Mouse (Mus musculus): Measurements from ENCODE around the gene Acads. TPM values are rescaled to one million over a fixed set of nuclear protein-coding genes. Genes with fewer than 3 reads are reported as not detected.
"Not testable (repeated sequence)": the region's sequence is repeated elsewhere in the genome, so short reads cannot be mapped to it uniquely, and the experiment has no call there.

Gene Acads
- polyA plus RNA-seq, 1 experiment: 60.2 TPM

- no peak for DNase-seq (ENCODE audit: low spot score)
Observed at GRCm38 (mm10) chr5:115149675-115150459, 30.7 kb upstream of the Acads start.

- DNase-seq (ENCODE audit: low spot score): not testable (repeated sequence)
Observed at GRCm38 (mm10) chr5:115148872-115149271, 29.7 kb upstream of the Acads start.

GRCm38 (mm10) chr5:115148378-115148777 lies 29.2 kb upstream of the Acads start:
- DNase-seq (ENCODE audit: low spot score): no peak

GRCm38 (mm10) chr5:115147388-115147787 lies 28.2 kb upstream of the Acads start:
- no peak for DNase-seq (ENCODE audit: low spot score)

- DNase-seq (ENCODE audit: low spot score): no peak
Observed at GRCm38 (mm10) chr5:115146747-115147130, 27.6 kb upstream of the Acads start.

GRCm38 (mm10) chr5:115145976-115146746 lies 27.0 kb upstream of the Acads start:
- DNase-seq (ENCODE audit: low spot score): no peak

GRCm38 (mm10) chr5:115145253-115145968 lies 26.3 kb upstream of the Acads start:
- no peak for DNase-seq (ENCODE audit: low spot score)

GRCm38 (mm10) chr5:115144471-115144870 lies 25.3 kb upstream of the Acads start:
- DNase-seq (ENCODE audit: low spot score): no peak

- DNase-seq (ENCODE audit: low spot score): no peak
Observed at GRCm38 (mm10) chr5:115143552-115143951, 24.4 kb upstream of the Acads start.

- no peak for DNase-seq (ENCODE audit: low spot score)
Observed at GRCm38 (mm10) chr5:115142166-115142697, 23.1 kb upstream of the Acads start.

GRCm38 (mm10) chr5:115140726-115141125 lies 21.6 kb upstream of the Acads start:
- no peak for DNase-seq (ENCODE audit: low spot score)

- DNase-seq (ENCODE audit: low spot score): no peak
Observed at GRCm38 (mm10) chr5:115139124-115139523, 20.0 kb upstream of the Acads start.

GRCm38 (mm10) chr5:115134234-115135165 lies 15.4 kb upstream of the Acads start, which contains the start of gene Unc119b:
Unc119b (minus strand) TSS chr5:115134975.
- peak; percentile 84 for DNase-seq (ENCODE audit: low spot score)

- no peak for DNase-seq (ENCODE audit: low spot score)
Observed at GRCm38 (mm10) chr5:115133358-115134066, 14.4 kb upstream of the Acads start.

GRCm38 (mm10) chr5:115132465-115132864 lies 13.3 kb upstream of the Acads start:
- no peak for DNase-seq (ENCODE audit: low spot score)

GRCm38 (mm10) chr5:115129328-115129727 lies 10.2 kb upstream of the Acads start:
- no peak for DNase-seq (ENCODE audit: low spot score)

GRCm38 (mm10) chr5:115127421-115128179 lies 8.5 kb upstream of the Acads start:
- DNase-seq (ENCODE audit: low spot score): no peak

GRCm38 (mm10) chr5:115126578-115127312 lies 7.6 kb upstream of the Acads start:
- DNase-seq (ENCODE audit: low spot score): no peak

Data from urinary bladder, adult 2 months (tissue).